ENCODE assay signal across 9 mouse cellular contexts in genomic region chr1:55225398-55225797, GRCm38 (mm10). TPM values are rescaled to one million over a fixed set of nuclear protein-coding genes. Genes with fewer than 3 reads are reported as not detected.
DNase-seq lines count a peak whose midpoint lies in the region; ATAC-seq and TF ChIP-seq lines count a peak whose summit lies in the region.
"Had no signal": no experiment of that assay in that cellular context is flagged by ENCODE, and none has a peak within 500 bp of the region (broad histone marks: within the 10 kb centered on the region; RNA-seq: fewer than 3 reads in every experiment).

No protein-coding gene starts in this region.

- H3K4me3 ChIP-seq in left cerebral cortex, adult 2 months: peak overlapping the region; percentile 53
- no peak overlapping the region; the same call in 1 of the 2 replicates for H3K4me3 ChIP-seq in forebrain, embryonic 11.5 days (ENCODE audit: low read depth, low read length)
- peak overlapping the region; percentile 50 for H3K4me3 ChIP-seq in intestine, postnatal 0 days (ENCODE audit: low read depth, low read length)
- peak overlapping the region; percentile 31 for H3K4me3 ChIP-seq in neural tube, embryonic 15.5 days (replicated peaks)

- peak overlapping the region; percentile 76 for H3K27ac ChIP-seq in left cerebral cortex, adult 2 months
- H3K27ac ChIP-seq in forebrain, embryonic 11.5 days (ENCODE audit: low read depth, low read length): no peak overlapping the region
- no peak overlapping the region for H3K27ac ChIP-seq in intestine, postnatal 0 days (ENCODE audit: low read depth, low read length)
- H3K27ac ChIP-seq in neural tube, embryonic 15.5 days (replicated peaks): peak overlapping the region; percentile 58; the same call in 1 of the 2 replicates

- intact Hi-C loops in left cerebral cortex, adult 2 months (cut with DNase I): loop anchor here (5.0 kb wide), 1 partner anchor 33 kb away; no protein-coding TSS in a partner anchor

- H3K4me1 ChIP-seq in forebrain, embryonic 11.5 days (replicated peaks; ENCODE audit: control insufficient read depth, insufficient read depth, low read length): no peaks in the 10 kb centered on the region
- H3K4me1 ChIP-seq in intestine, postnatal 0 days (replicated peaks; ENCODE audit: control insufficient read depth, insufficient read depth, low read length): no peaks in the 10 kb centered on the region
- peaks cover 6% of the 10 kb centered on the region for H3K4me1 ChIP-seq in neural tube, embryonic 15.5 days

- H3K36me3 ChIP-seq in forebrain, embryonic 11.5 days (ENCODE audit: control insufficient read depth, insufficient read depth, low read length): no peaks in the 10 kb centered on the region
- H3K36me3 ChIP-seq in intestine, postnatal 0 days (ENCODE audit: control insufficient read depth, insufficient read depth): no peaks in the 10 kb centered on the region
- no peaks in the 10 kb centered on the region for H3K36me3 ChIP-seq in neural tube, embryonic 15.5 days

- 30% methylated on average over 3 of the region's 3 CpGs for WGBS in forebrain, embryonic 11.5 days
- 55% methylated on average over 3 of the region's 3 CpGs for WGBS in intestine, postnatal 0 days
- 33% methylated on average over 3 of the region's 3 CpGs for WGBS in neural tube, embryonic 15.5 days

- DNase-seq in left cerebral cortex, adult 2 months (ENCODE audit: extremely low spot score in 1 of 2, low spot score in 2 of 2): peak in 1 of 2 experiments; percentile 8
- no peak for DNase-seq in left cerebral cortex, adult 11 months (ENCODE audit: low spot score)
- DNase-seq in forebrain, embryonic 11.5 days (ENCODE audit: low spot score): no peak
- DNase-seq in frontal cortex, postnatal 25 days (ENCODE audit: low spot score in 2 of 2): no peak
- DNase-seq in right cerebral cortex, postnatal 36 days (ENCODE audit: low spot score in 2 of 2): no peak
- DNase-seq in MN1 (ENCODE audit: low spot score): no peak

- TF ChIP-seq CTCF in left cerebral cortex, adult 2 months (IDR thresholded peaks at IDR 0.05): no peak
- no peak for TF ChIP-seq CTCF in intestine, postnatal 0 days (IDR thresholded peaks at IDR 0.05; ENCODE audit: low read depth)

- no peak overlapping the region for H3K9ac ChIP-seq in forebrain, embryonic 11.5 days (ENCODE audit: low read length)
- H3K9ac ChIP-seq in intestine, postnatal 0 days (ENCODE audit: low read depth, low read length): peak overlapping the region; percentile 34
- no peak overlapping the region for H3K9ac ChIP-seq in neural tube, embryonic 15.5 days (replicated peaks)

- ATAC-seq in forebrain, embryonic 11.5 days (replicated peaks; ENCODE audit: low FRiP score): 0 out of 2 replicates have a peak, but pooled peaks have one; percentile 40
- ATAC-seq in intestine, postnatal 0 days: no peak
- ATAC-seq in neural tube, embryonic 15.5 days (ENCODE audit: low FRiP score): peak; percentile 29; the same call in 1 of the 2 replicates

- peak overlapping the region; percentile 19; the same call in 1 of the 2 replicates for H3K4me2 ChIP-seq in forebrain, embryonic 11.5 days (ENCODE audit: low read depth, low read length, severe bottlenecking)
- H3K4me2 ChIP-seq in intestine, postnatal 0 days (replicated peaks; ENCODE audit: low read depth): peak overlapping the region; percentile 71
- peak overlapping the region; percentile 66 for H3K4me2 ChIP-seq in neural tube, embryonic 15.5 days

- H3K9me3 ChIP-seq in forebrain, embryonic 11.5 days (ENCODE audit: control insufficient read depth, low read length): no peaks in the 10 kb centered on the region
- no peaks in the 10 kb centered on the region for H3K9me3 ChIP-seq in intestine, postnatal 0 days (ENCODE audit: control insufficient read depth)
- H3K9me3 ChIP-seq in neural tube, embryonic 15.5 days (replicated peaks): no peaks in the 10 kb centered on the region

- no peaks in the 10 kb centered on the region for H3K27me3 ChIP-seq in forebrain, embryonic 11.5 days (ENCODE audit: control insufficient read depth, insufficient read depth, low read length)
- H3K27me3 ChIP-seq in intestine, postnatal 0 days (replicated peaks; ENCODE audit: control insufficient read depth, insufficient read depth, low read length): no peaks in the 10 kb centered on the region
- no peaks in the 10 kb centered on the region for H3K27me3 ChIP-seq in neural tube, embryonic 15.5 days (replicated peaks)
- H3K27me3 ChIP-seq: Patski had no signal

RNA-seq across cellular contexts. Expression of gene Rftn2, which starts 1.2 kb away (rescaled TPM):
- 10 to 100 TPM; 20.2 to 23.6 TPM for total RNA-seq in left cerebral cortex, adult 2 months (2021)
- 8.0 and 8.2 TPM in 2 replicates for polyA plus RNA-seq in forebrain, embryonic 11.5 days (2014; fragmentation: Nextera tagmentation; extraction: Ambion mirVana)
- polyA plus RNA-seq in intestine, postnatal 0 days (2015; fragmentation: Nextera tagmentation; extraction: Ambion mirVana): 2.8 and 3.4 TPM in 2 replicates
- 9.7 and 9.9 TPM in 2 replicates for polyA plus RNA-seq in neural tube, embryonic 15.5 days (2015; fragmentation: Nextera tagmentation; extraction: Ambion mirVana)

RNA-seq across cellular contexts. Expression of gene Mars2, which starts 11.6 kb away (rescaled TPM):
- total RNA-seq in left cerebral cortex, adult 2 months (2021): 10 to 100 TPM; 10.2 to 10.7 TPM
- polyA plus RNA-seq in forebrain, embryonic 11.5 days (2014; fragmentation: Nextera tagmentation; extraction: Ambion mirVana): 3.7 and 3.8 TPM in 2 replicates
- 1.7 and 1.9 TPM in 2 replicates for polyA plus RNA-seq in intestine, postnatal 0 days (2015; fragmentation: Nextera tagmentation; extraction: Ambion mirVana)
- 2.4 and 2.5 TPM in 2 replicates for polyA plus RNA-seq in neural tube, embryonic 15.5 days (2015; fragmentation: Nextera tagmentation; extraction: Ambion mirVana)

Comparison
In these comparisons a context has a peak if more than half of its experiments do, and no peak if none do; other contexts are left out.
1. H3K27ac ChIP-seq: peak in left cerebral cortex, adult 2 months (single experiment) and neural tube, embryonic 15.5 days (single experiment); none in forebrain, embryonic 11.5 days (single experiment) and intestine, postnatal 0 days (single experiment).
2. H3K4me2 ChIP-seq: peak in every context shown above with its lines; median percentile 71 in intestine, postnatal 0 days; 66 in neural tube, embryonic 15.5 days; 19 in forebrain, embryonic 11.5 days.